Mouse (Mus musculus) cerebellum, adult 11 months (tissue): ENCODE results near the gene Col26a1.
"Not testable (repeated sequence)": the region's sequence is repeated elsewhere in the genome, so short reads cannot be mapped to it uniquely, and the experiment has no call there.

Source experiments
- DNase-seq: peaks from one replicate; pipeline ENCODE4 v3.0.0; 2022

Col26a1 gene

DNA sequence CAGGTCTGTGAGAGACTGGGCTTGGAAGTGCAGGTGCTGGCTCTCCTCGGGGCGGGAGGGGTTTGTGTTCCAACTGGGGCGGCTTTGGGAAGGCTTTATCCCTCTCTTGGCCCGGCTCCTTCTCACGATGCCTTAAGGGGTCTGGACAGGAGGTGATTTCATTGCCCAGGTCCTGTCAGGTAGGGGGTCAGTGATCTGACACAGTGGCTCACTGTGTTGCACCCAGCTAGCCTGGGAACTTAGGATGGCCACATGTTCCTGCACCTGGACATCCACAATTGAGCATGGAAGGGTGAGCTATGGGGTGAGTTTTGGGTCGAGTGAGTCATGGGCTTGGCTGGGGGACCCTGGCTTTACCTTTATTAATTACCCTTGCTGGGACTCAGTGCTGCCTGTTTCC, 144.1 kb downstream of the Col26a1 start:
- no peak for DNase-seq

DNA sequence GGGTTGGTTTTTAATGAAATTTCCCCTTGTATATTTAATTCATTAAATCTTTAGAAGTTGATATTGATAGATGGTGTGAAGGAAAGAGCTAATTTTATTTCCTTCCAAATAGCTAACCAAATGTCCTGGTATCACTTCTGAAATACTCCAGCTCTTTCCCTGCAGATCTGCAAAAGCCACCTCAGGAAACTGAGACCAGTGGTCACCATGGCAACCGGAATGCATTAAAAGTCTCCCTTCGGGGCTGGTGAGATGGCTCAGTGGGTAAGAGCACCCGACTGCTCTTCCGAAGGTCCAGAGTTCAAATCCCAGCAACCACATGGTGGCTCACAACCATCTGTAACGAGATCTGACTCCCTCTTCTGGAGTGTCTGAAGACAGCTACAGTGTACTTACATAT, 156.7 kb downstream of the Col26a1 start:
- DNase-seq, result not testable (repeated sequence)

DNA sequence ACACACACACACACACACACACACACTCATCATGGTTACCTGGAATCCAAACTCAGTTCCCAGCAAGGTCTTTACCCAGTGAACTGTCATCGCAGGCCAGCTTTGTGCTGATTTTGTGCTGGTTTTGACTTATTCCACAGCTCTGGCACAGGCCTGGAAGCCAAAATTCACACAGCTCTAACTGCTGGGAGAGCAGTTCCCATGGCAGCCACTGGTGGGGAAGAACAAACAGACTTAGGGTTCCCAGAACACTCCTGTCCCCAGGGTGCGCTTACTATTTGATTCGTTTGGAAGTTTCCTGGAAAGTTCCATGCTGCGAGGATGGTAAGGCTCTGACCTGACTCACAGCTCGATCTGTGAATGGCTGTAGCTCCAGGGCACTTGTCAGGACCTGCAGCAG, 161.4 kb downstream of the Col26a1 start:
- no peak for DNase-seq

DNA sequence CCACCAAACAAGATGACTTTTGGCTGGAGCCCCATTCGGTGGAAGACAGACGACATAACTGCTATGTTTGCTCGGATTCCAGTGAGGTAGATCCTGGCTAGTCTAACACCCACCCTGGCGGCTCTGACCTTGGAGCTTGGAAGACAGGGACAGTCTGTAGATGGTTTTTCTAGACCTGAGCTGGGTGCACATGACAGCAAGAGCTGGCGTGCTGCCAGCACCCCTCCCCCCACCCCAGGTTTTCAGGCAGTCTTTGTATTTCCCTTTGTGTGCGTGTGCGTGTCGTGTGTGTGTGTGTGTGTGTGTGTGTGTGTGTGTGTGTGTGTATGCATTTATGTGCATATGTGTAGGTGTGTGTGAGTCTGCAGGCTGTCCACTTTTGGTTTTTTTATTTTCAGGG, 164.4 kb downstream of the Col26a1 start:
- no peak for DNase-seq

DNA sequence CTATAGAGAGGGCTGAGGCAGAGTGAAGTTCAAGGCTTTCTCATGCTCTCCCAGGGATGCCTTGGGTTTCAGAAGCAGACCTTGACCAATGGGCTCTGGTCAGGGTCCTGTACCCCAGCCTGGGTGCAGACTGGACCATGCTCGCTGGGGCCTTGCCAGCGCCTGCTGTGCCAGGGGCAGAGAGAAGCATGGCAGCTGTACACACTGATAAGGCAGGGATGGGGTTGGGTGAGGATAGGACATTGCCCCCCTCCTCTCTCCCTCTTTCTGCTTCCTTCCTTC, 165.5 kb downstream of the Col26a1 start:
- DNase-seq, result no peak

DNA sequence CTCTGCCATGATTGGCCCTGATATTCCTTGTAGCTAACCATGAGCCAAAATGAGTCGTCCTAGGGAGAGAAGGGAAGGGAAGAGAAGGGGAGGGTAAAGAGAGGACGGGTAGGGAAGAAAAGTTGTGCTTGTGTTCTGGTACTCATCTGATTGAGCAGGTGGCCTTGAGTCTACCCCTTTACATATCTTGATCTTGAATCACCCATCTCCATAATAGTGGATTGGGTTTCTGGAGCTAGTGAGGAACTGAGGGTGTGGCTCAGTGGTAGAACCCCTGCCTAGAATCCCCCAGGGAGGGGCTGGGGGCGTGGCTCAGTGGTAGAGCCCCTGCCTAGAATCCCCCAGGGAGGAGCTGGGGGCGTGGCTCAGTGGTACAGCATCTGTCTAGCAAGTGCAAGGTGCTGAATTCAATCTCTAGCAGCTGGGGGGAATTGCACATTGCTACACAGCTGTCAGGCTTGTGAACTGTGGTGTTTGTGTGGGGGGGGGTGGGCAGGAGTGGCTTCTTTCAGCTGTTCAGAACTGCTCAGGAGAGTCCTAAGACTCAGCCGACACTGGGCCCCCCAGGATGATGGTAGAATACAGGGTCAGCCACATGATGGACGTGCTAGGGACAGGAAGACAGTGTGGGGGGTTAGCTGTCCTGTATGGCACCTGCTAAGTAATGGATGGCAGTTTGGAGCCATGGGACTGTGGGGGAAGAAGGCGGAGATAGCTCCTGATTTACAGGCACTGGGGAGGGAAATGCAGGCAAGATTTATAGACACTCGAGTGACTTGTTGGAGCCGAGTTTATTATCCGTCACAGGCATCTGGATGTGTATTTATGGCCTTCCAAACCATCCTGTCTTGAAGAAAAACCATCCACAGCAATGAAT, 166.1 kb downstream of the Col26a1 start:
- DNase-seq, result no peak

DNA sequence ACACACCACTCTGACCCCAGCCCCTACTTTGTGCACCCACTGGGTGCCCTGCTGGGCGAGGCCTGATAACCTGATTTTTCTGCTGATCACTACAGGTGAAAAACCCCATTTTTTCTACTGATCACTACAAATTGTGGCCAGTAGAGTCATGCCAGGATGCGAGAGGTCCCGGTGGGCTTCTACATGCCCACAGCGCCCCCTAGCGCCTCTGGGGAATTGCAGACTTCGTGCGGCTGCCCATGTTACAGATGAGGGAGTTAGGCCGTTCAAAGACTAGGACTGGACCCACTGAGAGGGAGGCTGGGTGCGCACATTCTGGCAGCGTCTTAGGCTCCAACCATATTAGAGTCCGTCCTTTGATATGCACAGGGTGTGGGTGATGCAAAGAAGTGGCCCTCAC, 168.1 kb downstream of the Col26a1 start:
- DNase-seq, result no peak

DNA sequence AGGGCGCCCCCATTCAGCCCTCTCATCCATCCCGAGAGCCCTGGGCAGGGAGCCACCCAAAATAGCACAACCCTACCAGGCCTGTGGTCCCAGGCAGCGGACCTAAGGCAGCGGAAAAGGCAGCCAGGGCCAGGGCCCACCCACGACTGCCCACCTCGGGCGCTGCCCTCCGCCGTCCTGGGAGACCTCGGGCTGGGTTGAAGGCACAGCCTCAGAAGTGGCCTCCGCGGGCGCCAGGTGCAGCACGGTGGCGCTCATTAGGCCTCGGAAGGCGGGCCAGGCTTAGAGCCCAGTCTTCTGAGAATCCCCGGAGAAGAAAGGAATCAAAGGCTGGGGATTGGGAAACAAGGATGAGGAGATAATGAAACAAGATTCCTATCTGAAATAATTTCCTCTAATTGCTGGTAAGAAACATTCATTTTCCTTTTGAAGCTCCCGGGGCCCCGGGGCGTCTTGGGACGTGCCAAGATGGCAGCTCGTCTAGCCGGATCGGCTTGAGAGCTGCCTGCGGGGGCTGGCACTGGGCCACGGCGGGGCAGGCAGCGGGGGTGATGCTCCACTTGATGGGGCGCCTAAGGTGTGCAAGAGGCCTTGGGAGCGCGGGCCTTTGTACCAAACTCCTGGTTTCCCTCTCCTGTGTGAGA, 168.7 kb downstream of the Col26a1 start:
- peak; percentile 35 for DNase-seq

DNA sequence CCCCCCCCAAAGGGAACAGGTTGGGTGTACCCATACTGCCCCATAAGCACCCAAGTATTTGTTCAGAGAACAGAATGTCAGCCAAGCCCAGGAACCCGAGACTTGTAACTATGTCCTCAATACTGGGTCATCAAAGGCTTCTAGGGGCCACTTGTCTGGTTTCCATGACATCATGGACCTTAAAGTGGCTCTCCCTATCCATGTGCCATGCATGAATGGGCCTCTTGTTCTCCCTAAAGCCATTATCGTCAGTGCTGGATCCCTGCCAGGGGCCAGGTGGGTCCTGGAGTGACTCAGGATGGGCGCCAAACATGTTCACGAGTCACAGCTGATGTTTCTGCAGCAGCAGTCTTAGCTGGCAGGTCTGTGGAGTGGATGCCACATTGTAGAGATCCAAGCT, 172.3 kb downstream of the Col26a1 start:
- no peak for DNase-seq

DNA sequence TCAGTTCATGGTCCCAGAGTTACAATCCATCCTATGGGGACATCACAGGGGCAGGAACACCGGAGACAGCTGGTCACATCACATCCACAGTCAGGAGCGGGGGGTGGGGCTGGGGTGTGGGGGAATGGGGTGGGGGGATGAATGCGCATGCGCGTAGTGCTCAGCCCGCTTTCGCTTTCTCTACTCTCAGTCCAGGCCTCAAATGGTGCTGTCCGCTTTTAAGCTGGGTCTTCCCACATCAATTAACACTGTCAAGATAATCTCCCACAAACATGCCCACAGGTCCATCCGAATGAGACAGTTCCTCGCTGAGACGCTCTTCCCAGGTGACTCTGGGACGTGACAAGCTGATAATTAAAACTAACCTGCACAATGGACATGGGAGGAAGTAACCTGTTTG, 174.9 kb downstream of the Col26a1 start:
- DNase-seq, result no peak

DNA sequence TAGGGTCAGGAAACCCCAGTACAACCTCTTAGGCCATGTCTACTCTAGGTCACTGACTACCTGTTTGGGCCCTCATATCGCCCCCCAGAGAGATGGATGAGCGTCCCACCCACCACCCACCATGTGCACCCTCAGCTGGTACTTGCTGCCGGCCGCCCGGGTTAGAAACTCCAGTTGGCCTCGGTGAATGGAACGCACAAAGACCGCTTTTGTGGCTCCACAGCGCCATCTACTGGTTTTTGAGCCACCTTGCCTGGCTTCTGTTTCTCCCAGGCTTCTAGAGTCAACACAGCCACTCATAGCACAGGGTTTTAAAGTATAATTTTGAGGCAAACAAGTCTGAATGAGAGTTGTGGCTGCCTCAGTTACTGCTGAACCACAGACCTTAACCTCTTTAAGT, 176.2 kb downstream of the Col26a1 start:
- DNase-seq, result peak; percentile 34

DNA sequence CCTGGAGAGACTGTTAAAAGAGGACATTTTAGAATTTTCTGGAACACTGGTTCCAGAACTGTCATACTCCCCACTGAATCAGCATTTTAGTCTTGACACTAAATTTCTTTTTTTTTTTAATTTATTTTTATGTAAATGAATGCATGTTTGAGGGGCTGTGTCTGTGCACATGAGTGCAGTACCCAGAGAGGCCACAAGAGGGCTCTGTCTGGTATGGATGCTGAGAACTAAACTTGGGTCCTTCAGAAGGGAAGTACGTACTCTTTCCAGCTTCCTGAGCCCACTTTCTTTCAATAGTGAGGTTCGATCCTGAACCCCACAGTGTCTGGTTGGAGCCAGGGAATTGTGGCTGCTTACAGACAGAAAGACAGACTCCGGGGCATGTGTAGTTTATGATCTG, 177.5 kb downstream of the Col26a1 start:
- no peak for DNase-seq

DNA sequence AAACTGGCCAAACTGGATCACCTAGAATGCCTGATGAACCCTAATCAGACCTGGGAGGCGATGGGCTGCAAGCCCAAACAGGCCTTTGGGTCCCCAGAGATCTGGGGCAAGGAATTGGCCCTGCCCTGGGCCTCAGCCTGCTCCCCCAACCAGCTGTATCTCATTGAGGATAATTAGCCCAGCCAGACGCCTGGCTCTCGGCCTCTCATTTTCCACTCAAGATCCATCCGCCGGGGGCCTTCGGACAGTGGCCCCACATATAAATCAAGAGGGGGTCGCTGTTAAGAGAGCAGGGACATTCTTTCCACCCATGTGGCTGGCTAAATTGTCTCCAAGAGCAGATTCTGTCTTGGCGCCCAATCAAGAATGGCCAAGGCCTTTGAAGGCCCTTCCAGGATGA, 178.9 kb downstream of the Col26a1 start:
- no peak for DNase-seq

DNA sequence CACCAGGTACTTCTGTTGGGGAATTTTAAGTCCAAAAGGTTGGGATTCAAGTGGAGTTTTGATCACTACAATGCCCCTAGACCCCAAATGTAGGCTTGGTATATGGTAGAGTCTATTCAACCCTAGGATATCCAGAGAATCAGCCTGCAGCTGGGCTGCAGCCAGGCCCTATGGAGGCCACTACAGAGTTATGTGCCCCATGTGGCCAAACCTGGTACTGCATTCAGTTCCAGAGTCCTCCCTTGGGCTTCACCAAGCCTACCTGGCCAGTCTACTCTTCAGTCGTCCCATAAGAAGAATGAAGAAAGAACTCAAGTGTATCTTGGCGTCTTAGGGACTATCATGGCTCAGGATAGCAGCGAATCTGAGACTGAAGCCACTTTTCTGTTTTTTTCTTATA, 179.3 kb downstream of the Col26a1 start:
- DNase-seq, result peak; percentile 41

DNA sequence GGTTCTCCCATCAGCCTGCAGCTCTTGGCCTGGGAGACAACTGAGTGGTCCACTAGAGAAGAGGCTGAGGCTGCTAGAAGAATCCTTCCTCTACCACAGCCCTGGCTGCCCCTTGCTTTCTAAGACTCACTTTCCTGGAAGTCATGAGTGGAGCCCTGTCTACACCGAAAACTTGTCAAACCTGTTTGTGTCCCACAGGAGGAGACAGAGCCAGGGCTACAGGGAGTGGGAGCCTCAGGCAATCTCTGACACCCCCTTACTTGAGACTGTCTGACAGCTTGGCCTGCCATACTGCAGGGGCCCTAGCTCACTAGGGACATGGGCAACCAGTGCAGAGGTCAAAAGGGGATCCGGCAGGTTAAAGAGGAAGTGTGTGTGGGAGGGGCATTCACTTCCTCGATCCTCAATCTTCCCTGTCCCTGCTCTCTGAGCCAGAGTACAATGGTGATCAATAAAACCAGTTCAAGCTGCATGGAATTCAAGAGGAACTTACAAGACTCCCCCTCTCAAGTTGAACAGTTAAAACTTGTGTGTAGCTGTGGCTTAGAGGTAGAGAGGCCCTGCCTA, 180.8 kb downstream of the Col26a1 start:
- no peak for DNase-seq

DNA sequence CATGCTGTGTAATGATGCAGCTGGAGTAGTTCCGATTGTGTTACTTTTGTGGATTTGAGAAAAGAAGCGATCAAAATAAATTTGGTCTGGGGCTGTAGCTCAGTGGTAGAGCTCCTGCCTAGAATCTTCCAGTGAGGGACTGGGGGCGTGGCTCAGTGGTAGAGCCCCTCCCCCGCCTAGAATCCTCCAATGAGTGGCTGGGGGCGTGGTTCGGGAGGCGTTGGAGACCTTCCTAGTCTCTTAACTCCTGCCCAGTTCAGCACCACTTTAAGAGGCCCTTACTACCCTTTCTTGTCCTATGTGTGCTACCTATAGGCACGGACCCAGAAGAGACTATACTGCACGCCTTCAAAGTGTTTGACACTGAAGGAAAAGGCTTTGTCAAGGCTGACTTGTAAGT, 185.4 kb downstream of the Col26a1 start:
- no peak for DNase-seq

DNA sequence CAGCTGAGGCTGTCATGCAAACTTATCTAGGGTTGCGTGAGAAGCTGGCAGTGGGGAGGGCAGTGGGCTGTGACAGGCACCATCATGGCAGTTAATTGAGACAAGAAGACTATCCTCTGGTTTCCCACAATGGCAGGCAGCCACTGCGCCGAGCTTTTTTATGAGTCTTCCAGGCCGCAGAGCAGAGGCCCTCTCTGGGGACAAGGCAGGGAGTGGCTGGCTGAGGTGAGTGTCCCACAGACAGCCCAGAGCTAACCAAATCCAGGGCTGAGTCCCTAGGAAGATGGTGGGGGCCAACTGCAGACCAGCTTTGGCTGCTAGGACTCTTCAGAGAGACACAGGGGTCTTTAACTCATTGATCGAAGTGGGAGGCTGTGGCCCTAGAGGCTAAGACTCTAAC, 186.5 kb downstream of the Col26a1 start:
- DNase-seq, result no peak

DNA sequence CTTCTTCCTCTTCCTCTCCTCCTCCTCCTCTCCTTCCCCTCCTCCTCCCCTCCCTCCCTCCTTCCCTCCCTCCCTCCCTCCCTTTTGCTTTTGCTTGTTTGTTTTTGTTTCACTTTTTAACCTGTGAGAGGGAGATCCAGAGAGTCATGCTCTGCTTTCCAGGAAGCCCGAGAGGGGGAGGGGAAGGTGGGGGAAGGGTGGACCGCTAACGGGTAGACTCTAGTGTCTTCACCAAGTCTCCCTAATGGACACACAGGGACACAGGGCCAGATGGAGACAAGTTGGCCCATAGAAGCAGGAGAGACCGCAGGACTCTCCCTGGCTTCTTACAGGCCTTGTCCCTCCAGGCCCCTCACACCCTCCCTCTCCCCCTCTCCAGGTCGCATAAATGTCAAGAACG, 188.0 kb downstream of the Col26a1 start:
- no peak for DNase-seq

DNA sequence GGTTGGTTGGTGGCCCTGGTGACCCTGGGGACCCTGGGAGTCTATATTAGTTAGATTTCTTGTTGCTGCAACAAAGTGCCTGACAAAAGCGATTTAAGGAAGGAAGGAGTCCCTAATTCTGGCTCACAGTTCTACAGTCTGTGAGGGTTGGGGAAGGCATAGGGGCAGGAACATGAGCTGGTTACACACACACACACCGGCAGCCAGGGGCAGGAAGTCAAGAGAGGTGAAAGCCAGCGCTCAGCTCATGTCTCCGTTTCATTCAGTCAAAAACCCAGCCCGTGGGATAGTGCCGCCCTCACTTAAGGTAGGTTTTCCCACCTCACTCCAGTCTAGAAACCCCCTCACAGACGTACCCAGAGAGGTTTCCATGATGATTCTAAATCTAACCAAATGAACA, 189.6 kb downstream of the Col26a1 start:
- DNase-seq, result no peak

DNA sequence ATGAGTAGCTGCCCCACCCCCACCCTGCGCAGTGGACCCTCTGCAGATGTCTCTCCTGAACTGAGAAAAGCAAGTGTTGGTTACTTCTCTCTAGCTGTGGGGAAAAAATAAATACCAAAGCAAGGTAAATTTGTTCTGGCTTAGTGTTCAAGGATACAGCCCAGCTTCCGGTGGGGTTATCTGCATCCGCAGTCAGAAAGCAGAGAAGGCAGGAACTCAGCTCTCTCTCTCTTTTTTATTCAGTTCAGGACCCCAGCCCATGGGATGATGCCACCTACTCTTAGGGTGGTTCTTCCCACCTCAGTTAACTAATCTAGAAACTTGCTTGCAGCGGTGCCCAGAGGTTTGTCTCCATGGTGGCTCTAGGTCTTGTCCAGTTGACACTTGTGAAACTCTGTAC, 190.2 kb downstream of the Col26a1 start, which contains the start of gene Myl10:
Gene Myl10, plus strand, starts transcription at position 363 of the 400 bp plus-strand sequence.
- no peak for DNase-seq
